Mouse (Mus musculus) bone marrow macrophage, adult 2 months (primary cell): ENCODE measurements around the gene Pon3.

ENCODE experiments used
- CTCF ChIP-seq: IDR thresholded peaks from 2 replicates; pipeline ENCODE4 v1.5.1; 2012; ENCODE audit warnings: low read depth, mild to moderate bottlenecking, low read length, moderate library complexity
- POLR2A ChIP-seq: IDR thresholded peaks from 2 replicates; pipeline ENCODE4 v1.6.1; 2012; ENCODE audit warnings: mild to moderate bottlenecking, low read depth, low read length, borderline replicate concordance

GRCm38 (mm10) chr6:5189507-5189906 is 66.6 kb downstream of the Pon3 start:
- TF ChIP-seq CTCF, result no peak
- TF ChIP-seq POLR2A, result no peak
